Mouse (Mus musculus): Measurements from ENCODE around the gene Sult2a5. TPM values are rescaled to one million over a fixed set of nuclear protein-coding genes. Genes with fewer than 3 reads are reported as not detected.

Gene Sult2a5
- polyA plus RNA-seq (2012; rRNA removed; ENCODE audit: low replicate concordance) = not detected in 2 replicates

DNA sequence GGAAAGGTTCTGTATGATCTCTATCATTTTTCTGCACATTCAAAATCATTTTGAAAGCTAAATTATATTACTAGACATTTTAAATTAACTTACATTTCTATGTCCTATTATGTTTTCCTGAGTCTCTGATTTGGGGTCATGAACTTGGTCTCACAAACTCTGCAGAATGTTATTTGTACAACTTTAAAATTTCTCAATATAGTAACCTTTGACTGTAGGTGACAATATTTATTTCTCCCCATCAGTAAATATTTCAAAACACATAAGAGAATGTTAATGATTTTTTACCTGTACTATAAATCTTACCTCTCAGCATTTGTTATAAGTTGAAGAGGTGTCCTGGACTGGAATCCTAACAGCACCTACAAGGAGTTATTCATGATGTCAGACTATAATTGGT, at the start of gene Sult2a5:
Gene Sult2a5 (plus strand): TSS at position 301 of the 400 bp plus-strand sequence.

Other genes starting within 250 kb of the Sult2a5 start
- not detected in 2 replicates for gene Cabp5, start 225.8 kb upstream of the Sult2a5 start, polyA plus RNA-seq (2012; rRNA removed; ENCODE audit: low replicate concordance)
- gene Bsph1, start 173.1 kb upstream of the Sult2a5 start, polyA plus RNA-seq (2012; rRNA removed; ENCODE audit: low replicate concordance) = not detected in 2 replicates
- not detected in 2 replicates for gene Bsph2, start 52.9 kb upstream of the Sult2a5 start, polyA plus RNA-seq (2012; rRNA removed; ENCODE audit: low replicate concordance)
- gene Sult2a2, start 109.5 kb downstream of the Sult2a5 start, polyA plus RNA-seq (2012; rRNA removed; ENCODE audit: low replicate concordance) = not detected in 2 replicates
- gene Sult2a1, start 213.4 kb downstream of the Sult2a5 start, polyA plus RNA-seq (2012; rRNA removed; ENCODE audit: low replicate concordance) = not detected in 2 replicates

All from subcutaneous adipose tissue, adult 2 months (tissue).